Mouse (Mus musculus) ES-Bruce4 (cell line): Measurements from ENCODE around the gene Pax7. TPM values are rescaled to one million over a fixed set of nuclear protein-coding genes. Genes with fewer than 3 reads are reported as not detected.

ENCODE experiments used
- H3K27ac ChIP-seq: 2 replicates; pipeline ENCODE4 v1.5.1; 2012; ENCODE audit warnings: low read length, inconsistent platforms; ENCODE audit not compliant: insufficient read depth
- H3K27me3 ChIP-seq: 2 replicates; pipeline ENCODE4 v1.6.1; 2012; ENCODE audit warnings: mild to moderate bottlenecking, low read length, inconsistent platforms; ENCODE audit not compliant: control insufficient read depth, poor library complexity, insufficient read depth, severe bottlenecking
- H3K36me3 ChIP-seq: 2 replicates; pipeline ENCODE4 v1.6.1; 2012; ENCODE audit warnings: inconsistent platforms, mild to moderate bottlenecking, low read length, moderate library complexity; ENCODE audit not compliant: control insufficient read depth, poor library complexity, insufficient read depth, severe bottlenecking
- H3K4me1 ChIP-seq: one replicate; pipeline ENCODE4 v1.8.1; 2011; ENCODE audit warnings: low read length; ENCODE audit not compliant: control insufficient read depth, insufficient read depth
- H3K4me3 ChIP-seq: 2 replicates; pipeline ENCODE4 v1.5.1; 2011; ENCODE audit warnings: low read depth, mild to moderate bottlenecking, low read length
- H3K9ac ChIP-seq: 2 replicates; pipeline ENCODE4 v1.6.1; 2012; ENCODE audit warnings: low read depth, mild to moderate bottlenecking, inconsistent platforms; ENCODE audit not compliant: poor library complexity, severe bottlenecking
- H3K9me3 ChIP-seq: replicated peaks from 2 replicates; pipeline ENCODE4 v1.6.1; 2012; ENCODE audit warnings: mild to moderate bottlenecking, low read length, inconsistent platforms; ENCODE audit not compliant: control insufficient read depth, poor library complexity, insufficient read depth, severe bottlenecking
- CTCF ChIP-seq: IDR thresholded peaks from one replicate; pipeline ENCODE4 v1.8.1; 2011; ENCODE audit warnings: low read depth, low read length
- EP300 ChIP-seq: IDR thresholded peaks from 2 replicates; pipeline ENCODE4 v1.6.1; 2011; ENCODE audit warnings: low read depth, low read length; ENCODE audit not compliant: insufficient read depth
- POLR2A ChIP-seq: IDR thresholded peaks from one replicate; pipeline ENCODE4 v1.8.1; 2011; ENCODE audit warnings: low read length; ENCODE audit not compliant: insufficient read depth
- polyA plus RNA-seq: library from polyadenylated mRNA; stranded (reverse); fragments of >200 nt; gene quantifications from 2 replicates; pipeline ENCODE4 v1.2.4, GENCODE M21; 2011; ENCODE audit warnings: low read depth; ENCODE audit not compliant: missing spikeins, insufficient read depth, insufficient read length

The Pax7 gene
- polyA plus RNA-seq, 1 experiment, result not detected

- H3K9ac ChIP-seq, result no peak overlapping the region
- H3K9me3 ChIP-seq, result no peaks in the 10 kb centered on the region
- TF ChIP-seq POLR2A, result no peak
- TF ChIP-seq EP300, result no peak
- TF ChIP-seq CTCF, result no peak
- H3K27ac ChIP-seq, result no peak overlapping the region
- peaks cover 2% of the 10 kb centered on the region for H3K4me1 ChIP-seq
- H3K4me3 ChIP-seq, result no peak overlapping the region
- H3K27me3 ChIP-seq, result no peaks in the 10 kb centered on the region; the same call in 1 of the 2 replicates
- no peaks in the 10 kb centered on the region for H3K36me3 ChIP-seq
These were observed 22.4 kb downstream of the Pax7 start for GRCm38 (mm10) chr4:139810762-139811438.

- H3K9me3 ChIP-seq, result no peaks in the 10 kb centered on the region
- peaks cover 2% of the 10 kb centered on the region for H3K4me1 ChIP-seq
- H3K27ac ChIP-seq, result no peak overlapping the region
- H3K36me3 ChIP-seq, result no peaks in the 10 kb centered on the region
- H3K4me3 ChIP-seq, result no peak overlapping the region
- TF ChIP-seq EP300 (no peak), CTCF (no peak), POLR2A (no peak)
- no peaks in the 10 kb centered on the region; the same call in 1 of the 2 replicates for H3K27me3 ChIP-seq
- H3K9ac ChIP-seq, result no peak overlapping the region
These were observed 23.9 kb downstream of the Pax7 start for GRCm38 (mm10) chr4:139809381-139809820.

GRCm38 (mm10) chr4:139807820-139808219 is 25.5 kb downstream of the Pax7 start:
- Histone ChIP-seq H3K36me3 (no peaks in the 10 kb centered on the region), H3K4me1 (peaks cover 2% of the 10 kb centered on the region), H3K4me3 (no peak overlapping the region), H3K9ac (no peak overlapping the region), H3K27ac (no peak overlapping the region), H3K9me3 (no peaks in the 10 kb centered on the region), H3K27me3 (no peaks in the 10 kb centered on the region; the same call in 1 of the 2 replicates)
- TF ChIP-seq POLR2A, result no peak
- no peak for TF ChIP-seq CTCF

- H3K4me3 ChIP-seq, result no peak overlapping the region
- peaks cover 2% of the 10 kb centered on the region for H3K4me1 ChIP-seq
- H3K27me3 ChIP-seq, result no peaks in the 10 kb centered on the region; the same call in 1 of the 2 replicates
- H3K27ac ChIP-seq, result no peak overlapping the region
- H3K9ac ChIP-seq, result no peak overlapping the region
- H3K9me3 ChIP-seq, result no peaks in the 10 kb centered on the region
- H3K36me3 ChIP-seq, result no peaks in the 10 kb centered on the region
- TF ChIP-seq CTCF, result no peak
- TF ChIP-seq POLR2A, result no peak
- TF ChIP-seq EP300, result no peak
These were observed 26.0 kb downstream of the Pax7 start for GRCm38 (mm10) chr4:139807191-139807808.

GRCm38 (mm10) chr4:139804896-139805295 is 28.4 kb downstream of the Pax7 start:
- Histone ChIP-seq H3K9me3 (no peaks in the 10 kb centered on the region), H3K4me1 (peaks cover 2% of the 10 kb centered on the region), H3K27me3 (no peaks in the 10 kb centered on the region), H3K4me3 (no peak overlapping the region), H3K9ac (no peak overlapping the region), H3K36me3 (no peaks in the 10 kb centered on the region), H3K27ac (no peak overlapping the region)
- no peak for TF ChIP-seq POLR2A
- TF ChIP-seq CTCF, result no peak
- TF ChIP-seq EP300, result no peak

- H3K4me3 ChIP-seq, result no peak overlapping the region
- H3K4me1 ChIP-seq, result peaks cover 2% of the 10 kb centered on the region
- no peaks in the 10 kb centered on the region for H3K36me3 ChIP-seq
- H3K9me3 ChIP-seq, result no peaks in the 10 kb centered on the region
- no peak overlapping the region for H3K9ac ChIP-seq
- H3K27me3 ChIP-seq, result no peaks in the 10 kb centered on the region
- TF ChIP-seq POLR2A, result no peak
- TF ChIP-seq EP300, result no peak
- no peak for TF ChIP-seq CTCF
- H3K27ac ChIP-seq, result no peak overlapping the region
These were observed 29.3 kb downstream of the Pax7 start for GRCm38 (mm10) chr4:139803981-139804380.
